Mouse (Mus musculus): ENCODE results near the gene Hapln3. TPM values are rescaled to one million over a fixed set of nuclear protein-coding genes. Genes with fewer than 3 reads are reported as not detected.

The Hapln3 gene
- polyA plus RNA-seq (2017; shearing (Covaris generic)): not detected

DNA sequence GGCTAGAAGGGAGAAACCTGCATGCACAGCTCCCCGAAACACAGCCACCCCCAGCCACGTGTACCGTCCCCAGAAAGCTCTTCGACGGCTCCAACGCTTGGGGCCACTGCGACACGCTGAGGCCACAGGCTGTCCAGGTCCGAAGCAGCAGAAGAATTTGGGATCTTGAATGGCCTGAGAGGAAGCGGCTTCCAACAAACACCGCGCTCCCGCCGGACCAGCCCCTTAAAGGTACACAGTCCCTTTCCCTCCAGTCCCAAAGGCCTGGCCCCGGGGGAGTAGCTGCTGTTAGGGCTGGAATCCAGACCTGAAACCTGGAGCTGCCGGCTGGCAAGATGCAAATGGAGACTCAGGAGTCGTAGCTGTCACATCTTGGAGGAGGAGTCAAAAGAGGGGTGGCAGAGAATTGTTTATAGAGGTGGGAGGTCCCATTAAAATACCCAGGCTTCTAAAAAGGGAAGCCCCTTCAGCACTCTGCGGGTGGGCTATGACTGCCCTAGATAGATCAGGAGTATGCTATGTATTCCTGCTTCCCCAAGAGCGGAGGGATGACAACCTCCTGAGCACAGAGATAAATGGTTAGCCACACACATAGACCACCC, at the start of gene Hapln3:
Gene Hapln3, minus strand, starts transcription at position 176 of the 602 bp plus-strand sequence.

DNA sequence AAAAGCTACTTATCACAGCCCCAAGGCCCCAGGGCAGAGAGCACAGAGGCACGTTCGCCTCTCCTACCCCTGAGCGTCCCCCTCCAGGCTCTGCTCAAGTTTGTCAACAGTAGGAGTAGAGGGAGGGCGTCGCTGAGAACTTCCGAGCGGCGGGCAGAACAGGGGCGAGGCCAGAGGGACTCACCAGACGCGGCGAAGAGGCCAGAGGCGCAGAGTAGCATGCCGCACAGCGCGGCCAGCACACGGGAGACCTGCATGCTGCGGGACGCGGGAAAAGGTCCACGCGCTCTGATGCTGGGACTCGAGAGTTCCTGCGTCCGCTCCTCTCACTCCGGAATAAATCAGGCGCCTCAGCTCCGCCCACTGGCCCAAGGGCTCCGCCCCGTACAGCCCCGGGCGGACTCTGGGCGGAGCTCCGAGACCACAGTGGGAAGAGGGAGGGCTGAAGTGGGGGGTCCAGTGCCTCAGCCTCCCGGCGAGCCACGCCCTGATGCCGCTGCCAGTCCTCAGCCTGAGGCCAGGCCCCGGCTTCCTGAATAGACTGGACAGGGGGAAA, 18.0 kb upstream of the Hapln3 start, which contains the start of gene Mfge8:
Gene Mfge8, minus strand, starts transcription at position 350 of the 556 bp plus-strand sequence.

Other genes starting within 250 kb of the Hapln3 start
- 25.0 TPM for gene Aen, start 235.2 kb downstream of the Hapln3 start, polyA plus RNA-seq (2017; shearing (Covaris generic))
- 48.7 TPM for gene Isg20, start 217.6 kb downstream of the Hapln3 start, polyA plus RNA-seq (2017; shearing (Covaris generic))
- not detected for gene Acan, start 77.5 kb downstream of the Hapln3 start, polyA plus RNA-seq (2017; shearing (Covaris generic))
- gene Mfge8, start 18.0 kb upstream of the Hapln3 start, polyA plus RNA-seq (2017; shearing (Covaris generic)): 8.7 TPM
- 19.5 TPM for gene Abhd2, start 142.2 kb upstream of the Hapln3 start, polyA plus RNA-seq (2017; shearing (Covaris generic))

Measured in effector memory CD4-positive, alpha-beta T cell, adult 5 months (primary cell).